Mouse (Mus musculus) hindbrain, embryonic 14.5 days (tissue): ENCODE results near the gene Dusp16. TPM values are rescaled to one million over a fixed set of nuclear protein-coding genes. Genes with fewer than 3 reads are reported as not detected.
A peak's percentile ranks its signal among the peaks of the same experiment; 100 is the strongest.

ENCODE experiments used
- ATAC-seq: fragments of 200-750 bp; cut with Nextera tagmentation; 2 replicates; pipeline ENCODE4 v1.8.0; 2017; ENCODE audit warnings: moderate number of reproducible peaks, mild to moderate bottlenecking, moderate TSS enrichment, moderate library complexity; ENCODE audit not compliant: low FRiP score
- DNase-seq: peaks from one replicate; pipeline ENCODE4 v3.0.0-alpha.2; 2015; ENCODE audit warnings: low spot score
- H3K27ac ChIP-seq: fragments of 300-500 bp; sonication (generic); 2 replicates; pipeline ENCODE4 v1.5.1; 2014; ENCODE audit warnings: mild to moderate bottlenecking, moderate library complexity
- H3K27me3 ChIP-seq: fragments of 300-500 bp; sonication (generic); 2 replicates; pipeline ENCODE4 v1.6.1; 2014; ENCODE audit warnings: mild to moderate bottlenecking, low read length, mixed read lengths; ENCODE audit not compliant: control insufficient read depth, insufficient read depth
- H3K36me3 ChIP-seq: fragments of 300-500 bp; sonication (generic); replicated peaks from 2 replicates; pipeline ENCODE4 v1.6.1; 2014; ENCODE audit not compliant: control insufficient read depth, insufficient read depth
- H3K4me1 ChIP-seq: fragments of 300-500 bp; sonication (generic); replicated peaks from 2 replicates; pipeline ENCODE4 v1.6.1; 2014; ENCODE audit warnings: antibody characterized with exemption, low read length, mixed read lengths; ENCODE audit not compliant: control insufficient read depth, insufficient read depth
- H3K4me2 ChIP-seq: fragments of 300-500 bp; sonication (generic); replicated peaks from 2 replicates; pipeline ENCODE4 v1.6.1; 2014; ENCODE audit warnings: mild to moderate bottlenecking, moderate library complexity
- H3K4me3 ChIP-seq: fragments of 300-500 bp; sonication (generic); replicated peaks from 2 replicates; pipeline ENCODE4 v1.5.1; 2014; ENCODE audit warnings: mild to moderate bottlenecking, low read length
- H3K9ac ChIP-seq: fragments of 300-500 bp; sonication (generic); 2 replicates; pipeline ENCODE4 v1.6.1; 2014
- H3K9me3 ChIP-seq: fragments of 300-500 bp; sonication (generic); 2 replicates; pipeline ENCODE4 v1.6.1; 2016; ENCODE audit warnings: low read length; ENCODE audit not compliant: control insufficient read depth
- WGBS: fragments of 180-500 bp; shearing (Covaris S2); extraction: QIAGEN DNeasy Blood & Tissue Kit; methylation state at CpG from one replicate; pipeline ENCODE4 v1.1.7; 2014; 5-methylcytosine and 5-hydroxymethylcytosine counted together
- polyA plus RNA-seq: library from polyadenylated mRNA; unstranded; fragments of >200 nt; fragmentation: Nextera tagmentation; extraction: Ambion mirVana; gene quantifications from 2 replicates; pipeline ENCODE4 v1.2.1, GENCODE M21; 2014

The Dusp16 gene
- polyA plus RNA-seq = 5.4 and 5.7 TPM in 2 replicates

DNA sequence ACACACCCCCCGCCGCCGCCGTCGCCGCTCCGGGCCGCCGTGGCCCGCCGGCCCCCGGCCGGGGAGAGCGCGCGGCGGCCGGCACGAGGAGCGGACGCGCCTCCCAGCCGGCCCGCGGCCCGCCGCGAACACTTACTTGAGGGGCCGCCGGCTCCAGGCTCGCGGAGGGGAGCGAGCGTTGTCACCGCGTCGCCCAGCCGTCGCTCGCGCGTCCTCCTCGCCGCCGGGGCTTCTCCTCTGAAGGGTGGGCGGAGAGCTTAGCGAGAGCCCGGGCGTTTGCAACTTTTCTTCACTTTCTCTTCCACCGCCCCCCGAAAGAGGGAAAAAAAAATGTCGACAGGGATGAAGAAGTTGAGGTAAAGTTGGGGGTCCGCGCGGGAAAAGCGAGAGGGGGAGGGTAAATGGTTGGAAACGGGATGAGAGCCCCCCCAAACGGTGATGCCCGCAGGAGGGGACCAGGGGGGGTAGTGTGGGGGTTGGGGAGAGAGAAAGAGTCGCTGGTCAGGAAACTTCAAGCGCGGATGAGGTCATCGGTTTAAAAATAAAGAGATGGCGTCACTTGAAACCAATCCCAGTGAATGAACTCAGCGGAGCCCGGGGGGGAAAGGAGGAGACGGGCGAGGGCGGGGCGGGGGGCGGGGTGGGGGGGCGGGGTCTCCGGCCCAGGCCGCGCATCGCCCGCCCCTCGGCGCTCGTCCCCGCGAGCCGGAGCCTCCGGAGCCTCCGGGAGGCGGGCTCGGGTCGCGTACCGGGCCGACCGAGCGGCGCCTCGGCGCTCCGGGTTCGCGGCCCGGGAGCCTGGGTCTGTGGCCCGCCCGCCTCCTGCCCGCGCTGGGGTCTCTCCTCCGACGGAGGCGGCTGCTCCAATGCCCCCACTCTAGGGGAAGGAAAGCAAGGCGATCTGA is at the start of gene Dusp16:
Dusp16 (minus strand) TSS at position 485 of the 905 bp plus-strand sequence.
- peaks cover 13% of the 10 kb centered on the region; the same call in 1 of the 2 replicates for H3K27me3 ChIP-seq
- DNase-seq (peak; percentile 83), ATAC-seq (peak; percentile 84)
- no peaks in the 10 kb centered on the region for H3K4me1 ChIP-seq
- no peaks in the 10 kb centered on the region for H3K36me3 ChIP-seq
- under 1% methylated on average over 70 of the region's 108 CpGs for WGBS
- H3K4me3 ChIP-seq = peak within 1 kb of the TSS; percentile 60
- peak within 1 kb of the TSS; percentile 68 for H3K27ac ChIP-seq
- H3K4me2 ChIP-seq = peak within 1 kb of the TSS; percentile 89
- H3K9ac ChIP-seq = peak within 1 kb of the TSS; percentile 77
- no peaks in the 10 kb centered on the region for H3K9me3 ChIP-seq

DNA sequence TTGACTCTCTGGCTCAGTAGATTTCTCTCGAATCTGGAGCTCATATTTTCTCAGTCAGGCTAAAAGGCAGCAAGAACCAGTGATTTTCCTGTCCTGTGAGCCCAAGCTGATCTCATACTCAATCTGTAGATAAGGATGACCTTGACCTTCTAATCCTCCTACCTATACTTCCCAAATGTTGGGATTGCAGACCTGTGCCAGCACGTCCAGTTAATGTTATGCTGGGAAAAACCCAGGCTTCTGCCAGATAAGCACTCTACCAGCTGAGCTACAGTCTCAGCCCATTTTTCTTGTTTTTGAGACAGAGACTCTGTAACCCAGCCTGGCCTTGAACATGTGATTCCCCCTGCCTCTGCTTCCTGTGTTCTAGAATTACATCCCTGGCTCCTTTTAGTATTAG is 47.9 kb upstream of the Dusp16 start:
- DNase-seq = no peak
- Histone ChIP-seq H3K4me2 (no peak overlapping the region), H3K27ac (no peak overlapping the region), H3K4me1 (no peaks in the 10 kb centered on the region), H3K9me3 (no peaks in the 10 kb centered on the region), H3K36me3 (no peaks in the 10 kb centered on the region), H3K27me3 (no peaks in the 10 kb centered on the region), H3K9ac (no peak overlapping the region), H3K4me3 (no peak overlapping the region)
- no peak for ATAC-seq
- WGBS = 87% methylated on average over 2 of the region's 2 CpGs

DNA sequence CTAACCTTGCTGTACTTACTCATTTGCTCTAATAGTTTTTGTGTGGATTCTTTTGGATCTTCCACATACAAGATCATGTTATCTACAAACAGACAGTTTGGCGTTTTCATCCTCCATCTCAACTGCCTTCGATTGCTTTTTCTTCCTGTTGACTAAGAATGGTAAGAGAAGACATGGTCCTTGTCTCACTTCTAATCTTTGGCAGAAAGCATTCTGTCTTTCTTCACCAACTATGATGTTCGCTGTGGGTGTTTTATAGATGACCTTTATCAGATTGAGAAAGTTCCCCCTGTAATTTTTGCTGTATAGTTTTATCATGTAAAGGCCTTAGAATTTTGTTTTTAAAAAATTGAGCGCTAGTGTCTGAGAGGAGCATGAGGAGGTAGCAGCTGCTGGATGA is 45.7 kb upstream of the Dusp16 start:
- Histone ChIP-seq H3K4me1 (no peaks in the 10 kb centered on the region), H3K9me3 (no peaks in the 10 kb centered on the region), H3K27me3 (no peaks in the 10 kb centered on the region), H3K4me3 (no peak overlapping the region), H3K9ac (no peak overlapping the region), H3K27ac (no peak overlapping the region), H3K4me2 (no peak overlapping the region), H3K36me3 (no peaks in the 10 kb centered on the region)
- WGBS = 92% methylated on average over 4 of the region's 4 CpGs
- no peak for ATAC-seq
- DNase-seq = no peak

DNA sequence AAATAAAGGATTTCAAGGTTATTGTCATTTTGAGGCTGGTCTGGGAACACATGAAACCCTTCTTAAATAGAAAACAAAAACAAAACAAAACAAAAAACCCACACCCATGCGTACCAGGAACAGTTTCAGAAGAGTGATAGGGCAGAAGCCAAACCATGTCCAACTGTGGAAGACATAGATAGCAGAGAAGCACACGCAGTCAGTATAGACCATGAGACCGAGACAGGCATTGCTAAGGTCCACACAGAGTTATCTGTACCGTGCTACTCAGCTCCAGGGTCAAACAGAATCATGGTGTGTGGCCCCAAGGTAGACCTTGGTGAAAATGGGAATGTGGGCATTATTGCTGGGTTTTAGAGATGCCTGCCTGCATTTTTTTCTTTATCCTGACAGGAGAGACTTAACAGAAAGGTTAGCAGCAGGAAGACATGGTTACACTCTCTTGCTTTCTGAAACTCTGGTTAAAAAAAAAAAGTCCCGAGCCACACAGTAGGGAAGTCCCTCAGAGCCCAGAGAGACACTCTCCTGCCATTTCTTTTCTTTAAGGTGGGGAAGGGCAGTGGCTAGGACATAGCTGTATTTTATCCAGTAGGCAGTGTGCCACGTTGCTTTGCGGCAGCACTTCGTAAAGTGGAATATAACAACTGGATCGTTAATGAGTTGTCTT is 42.3 kb upstream of the Dusp16 start:
- H3K9ac ChIP-seq = no peak overlapping the region

DNA sequence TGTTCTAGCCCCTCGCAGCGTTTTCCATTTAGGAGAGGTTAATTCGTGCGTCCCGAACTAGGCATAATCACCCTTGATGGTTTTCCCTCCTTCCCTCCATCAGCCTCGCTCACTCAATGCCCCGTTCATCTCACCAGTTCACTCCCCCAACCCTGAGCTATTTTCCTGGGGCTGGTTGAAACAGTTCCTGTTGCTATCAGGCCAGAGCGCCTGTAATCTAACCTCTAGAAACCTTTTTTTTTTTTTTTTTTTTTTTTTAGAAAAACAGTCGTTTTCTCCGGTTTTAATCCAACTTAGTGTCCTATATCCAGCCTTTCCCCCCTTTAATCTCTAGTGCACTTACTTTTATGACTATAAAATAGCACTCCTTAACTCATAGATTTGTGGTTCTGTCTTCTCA is 38.4 kb upstream of the Dusp16 start:
- ATAC-seq (no peak), DNase-seq (no peak)
- Histone ChIP-seq H3K4me3 (peak overlapping the region; percentile 55), H3K27me3 (no peaks in the 10 kb centered on the region), H3K27ac (no peak overlapping the region), H3K4me2 (peak overlapping the region; percentile 58), H3K9ac (peak overlapping the region; percentile 68), H3K36me3 (no peaks in the 10 kb centered on the region), H3K4me1 (peaks cover 5% of the 10 kb centered on the region; the same call in 1 of the 2 replicates), H3K9me3 (no peaks in the 10 kb centered on the region)
- 4% methylated on average over 10 of the region's 10 CpGs for WGBS

More for the DNA sequence above, 42.3 kb upstream of the Dusp16 start:
- WGBS = 85% methylated on average over 9 of the region's 9 CpGs
- H3K4me1 ChIP-seq = no peaks in the 10 kb centered on the region
- no peak for DNase-seq
- no peaks in the 10 kb centered on the region for H3K27me3 ChIP-seq
- H3K4me3 ChIP-seq = no peak overlapping the region
- H3K27ac ChIP-seq = no peak overlapping the region
- no peaks in the 10 kb centered on the region for H3K9me3 ChIP-seq
- H3K4me2 ChIP-seq = no peak overlapping the region
- no peaks in the 10 kb centered on the region for H3K36me3 ChIP-seq
- no peak for ATAC-seq

GRCm38 (mm10) chr6:134829786-134830700 is 37.6 kb upstream of the Dusp16 start, which contains the start of gene Crebl2:
Gene Crebl2, plus strand, starts transcription at chr6:134830154.
- ATAC-seq = peak; percentile 97
- under 1% methylated on average over 45 of the region's 58 CpGs for WGBS

GRCm38 (mm10) chr6:134822844-134823243 is 30.4 kb upstream of the Dusp16 start:
- H3K4me1 ChIP-seq = no peaks in the 10 kb centered on the region

More at GRCm38 (mm10) chr6:134829786-134830700, 37.6 kb upstream of the Dusp16 start, which contains the start of gene Crebl2:
- H3K9ac ChIP-seq = peak within 1 kb of the TSS; percentile 68
- no peaks in the 10 kb centered on the region for H3K27me3 ChIP-seq
- peak within 1 kb of the TSS; percentile 55 for H3K4me3 ChIP-seq
- H3K4me1 ChIP-seq = peaks cover 5% of the 10 kb centered on the region; the same call in 1 of the 2 replicates
- peak within 1 kb of the TSS; percentile 58 for H3K4me2 ChIP-seq
- peak within 1 kb of the TSS; percentile 80 for H3K27ac ChIP-seq
- H3K9me3 ChIP-seq = no peaks in the 10 kb centered on the region
- peak; percentile 100 for DNase-seq
- no peaks in the 10 kb centered on the region for H3K36me3 ChIP-seq

DNA sequence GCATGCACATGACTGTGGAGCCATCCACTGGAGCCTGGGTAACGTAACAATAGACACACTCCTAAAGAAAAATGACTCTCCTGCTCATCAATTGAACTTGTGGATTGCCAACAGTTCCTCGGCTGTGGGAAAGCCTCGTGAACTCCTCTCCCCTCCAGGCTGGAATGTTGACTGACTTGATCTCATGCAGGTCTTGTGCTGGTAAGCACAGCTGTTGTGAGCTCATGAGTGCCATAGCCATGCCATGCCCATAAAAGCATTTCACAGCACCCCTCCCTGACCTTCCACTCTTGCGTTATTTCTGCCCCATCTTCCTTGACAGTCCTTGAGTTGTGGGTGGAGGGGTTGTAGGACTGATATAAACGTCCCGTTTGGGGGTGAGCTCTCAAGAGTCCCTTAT is 28.0 kb upstream of the Dusp16 start:
- H3K4me2 ChIP-seq = no peak overlapping the region
- no peaks in the 10 kb centered on the region for H3K27me3 ChIP-seq
- DNase-seq (no peak), ATAC-seq (no peak)
- H3K9me3 ChIP-seq = no peaks in the 10 kb centered on the region
- no peak overlapping the region for H3K4me3 ChIP-seq
- no peak overlapping the region for H3K9ac ChIP-seq
- no peak overlapping the region for H3K27ac ChIP-seq
- no peaks in the 10 kb centered on the region for H3K4me1 ChIP-seq
- WGBS = 49% methylated on average over 6 of the region's 6 CpGs
- no peaks in the 10 kb centered on the region for H3K36me3 ChIP-seq

More at GRCm38 (mm10) chr6:134822844-134823243, 30.4 kb upstream of the Dusp16 start:
- no peaks in the 10 kb centered on the region for H3K36me3 ChIP-seq
- ATAC-seq (no peak), DNase-seq (no peak)
- H3K4me2 ChIP-seq = no peak overlapping the region
- no peak overlapping the region for H3K9ac ChIP-seq
- no peaks in the 10 kb centered on the region for H3K27me3 ChIP-seq
- H3K4me3 ChIP-seq = no peak overlapping the region
- 73% methylated on average over 10 of the region's 10 CpGs for WGBS
- no peaks in the 10 kb centered on the region for H3K9me3 ChIP-seq
- no peak overlapping the region for H3K27ac ChIP-seq
